In genomic region chr6:39872306-39872900, GRCm38 (mm10) we compare ENCODE assay signal across 8 mouse cellular contexts. TPM values are rescaled to one million over a fixed set of nuclear protein-coding genes. Genes with fewer than 3 reads are reported as not detected.
A peak's percentile ranks its signal among the peaks of the same experiment; 100 is the strongest.
DNase-seq lines count a peak whose midpoint lies in the region; ATAC-seq and TF ChIP-seq lines count a peak whose summit lies in the region.

No protein-coding gene starts in this region.

- H3K9me3 ChIP-seq in forebrain, embryonic 14.5 days (replicated peaks; ENCODE audit: control insufficient read depth, low read length) = no peaks in the 10 kb centered on the region
- no peaks in the 10 kb centered on the region for H3K9me3 ChIP-seq in intestine, embryonic 14.5 days (ENCODE audit: control insufficient read depth, low read length)
- H3K9me3 ChIP-seq in midbrain, embryonic 13.5 days = no peaks in the 10 kb centered on the region

- peaks cover 25% of the 10 kb centered on the region for H3K4me1 ChIP-seq in forebrain, embryonic 14.5 days (ENCODE audit: control insufficient read depth, insufficient read depth, low read length)
- peaks cover 7% of the 10 kb centered on the region; the same call in 1 of the 2 replicates for H3K4me1 ChIP-seq in intestine, embryonic 14.5 days (replicated peaks; ENCODE audit: control insufficient read depth, insufficient read depth, low read length)
- H3K4me1 ChIP-seq in midbrain, embryonic 13.5 days (replicated peaks) = peaks cover 39% of the 10 kb centered on the region

- no peaks in the 10 kb centered on the region for H3K27me3 ChIP-seq in forebrain, embryonic 14.5 days (replicated peaks; ENCODE audit: control insufficient read depth, insufficient read depth, low read length)
- H3K27me3 ChIP-seq in intestine, embryonic 14.5 days (replicated peaks; ENCODE audit: control insufficient read depth, insufficient read depth, low read length) = peaks cover 59% of the 10 kb centered on the region
- no peaks in the 10 kb centered on the region for H3K27me3 ChIP-seq in midbrain, embryonic 13.5 days

- H3K9ac ChIP-seq in forebrain, embryonic 14.5 days (ENCODE audit: low read length) = peak overlapping the region; percentile 85
- no peak overlapping the region for H3K9ac ChIP-seq in intestine, embryonic 14.5 days (ENCODE audit: low read length)
- peak overlapping the region; percentile 94 for H3K9ac ChIP-seq in midbrain, embryonic 13.5 days (replicated peaks)

- H3K4me3 ChIP-seq in layer of hippocampus, adult 2 months = peak overlapping the region; percentile 86
- H3K4me3 ChIP-seq in forebrain, embryonic 14.5 days (ENCODE audit: low read depth, low read length) = peak overlapping the region; percentile 72
- peak overlapping the region; percentile 46 for H3K4me3 ChIP-seq in intestine, embryonic 14.5 days (ENCODE audit: low read depth, low read length)
- H3K4me3 ChIP-seq in midbrain, embryonic 13.5 days (replicated peaks) = peak overlapping the region; percentile 88

- ATAC-seq in forebrain, embryonic 14.5 days = peak; percentile 33
- 0 out of 2 replicates have a peak, but pooled peaks have one; percentile 6 for ATAC-seq in intestine, embryonic 14.5 days (replicated peaks; ENCODE audit: low FRiP score, low TSS enrichment, low read depth)
- ATAC-seq in midbrain, embryonic 13.5 days = peak; percentile 55
- ATAC-seq in activated CD4-positive, CD25-positive, alpha-beta regulatory T cell, adult 4 months = no peak

- WGBS in forebrain, embryonic 14.5 days = under 1% methylated on average over 39 of the region's 39 CpGs
- under 1% methylated on average over 39 of the region's 39 CpGs for WGBS in intestine, embryonic 14.5 days
- under 1% methylated on average over 39 of the region's 39 CpGs for WGBS in midbrain, embryonic 13.5 days

- H3K4me2 ChIP-seq in forebrain, embryonic 14.5 days (ENCODE audit: low read length) = peak overlapping the region; percentile 92
- peak overlapping the region; percentile 97 for H3K4me2 ChIP-seq in intestine, embryonic 14.5 days (ENCODE audit: low read length)
- H3K4me2 ChIP-seq in midbrain, embryonic 13.5 days (replicated peaks) = peak overlapping the region; percentile 86

- TF ChIP-seq CTCF in layer of hippocampus, adult 2 months (conservative IDR thresholded peaks at IDR 0.05) = no peak

- DNase-seq in layer of hippocampus, adult 2 months (ENCODE audit: low spot score in 2 of 2) = no peak
- no peak for DNase-seq in layer of hippocampus, adult 8-10 months (ENCODE audit: low spot score in 2 of 2)
- peak; percentile 14 to 21 for DNase-seq in adrenal gland, postnatal 4 days (ENCODE audit: low spot score in 2 of 2)
- DNase-seq in forebrain, embryonic 14.5 days (ENCODE audit: low spot score) = peak; percentile 61
- peak; percentile 80 for DNase-seq in intestine, embryonic 14.5 days (ENCODE audit: low spot score)
- DNase-seq in testis, postnatal 14 days (ENCODE audit: low spot score) = peak; percentile 6

- peak overlapping the region; percentile 98 for H3K27ac ChIP-seq in layer of hippocampus, adult 2 months
- H3K27ac ChIP-seq in forebrain, embryonic 14.5 days (ENCODE audit: low read depth, low read length) = peak overlapping the region; percentile 94
- H3K27ac ChIP-seq in intestine, embryonic 14.5 days (ENCODE audit: low read depth) = no peak overlapping the region
- H3K27ac ChIP-seq in midbrain, embryonic 13.5 days = peak overlapping the region; percentile 96

- no peaks in the 10 kb centered on the region for H3K36me3 ChIP-seq in forebrain, embryonic 14.5 days (ENCODE audit: control insufficient read depth, insufficient read depth, low read length)
- no peaks in the 10 kb centered on the region for H3K36me3 ChIP-seq in intestine, embryonic 14.5 days (ENCODE audit: control insufficient read depth, insufficient read depth, low read length)
- no peaks in the 10 kb centered on the region for H3K36me3 ChIP-seq in midbrain, embryonic 13.5 days

RNA-seq across cellular contexts. Expression of gene Tmem178b, which starts 0.7 kb away (rescaled TPM):
- total RNA-seq in layer of hippocampus, adult 2 months (2021) = 100 to 1,000 TPM; 169 to 170 TPM
- total RNA-seq in layer of hippocampus, adult 8-10 months (2022) = 100 to 1,000 TPM; 156 to 182 (median 174) TPM
- 10 to 100 TPM; 23.0 to 24.5 TPM for total RNA-seq in adrenal gland, postnatal 4 days (2021)
- polyA plus RNA-seq in forebrain, embryonic 14.5 days (2014; fragmentation: Nextera tagmentation; extraction: Ambion mirVana) = 18.5 and 25.6 TPM in 2 replicates
- polyA plus RNA-seq in intestine, embryonic 14.5 days (2014; fragmentation: Nextera tagmentation; extraction: Ambion mirVana) = 0.90 and 1.5 TPM in 2 replicates
- 29.8 and 29.9 TPM in 2 replicates for polyA plus RNA-seq in midbrain, embryonic 13.5 days (2015; fragmentation: Nextera tagmentation; extraction: Ambion mirVana)
- polyA plus RNA-seq in activated CD4-positive, CD25-positive, alpha-beta regulatory T cell, adult 4 months (2017; shearing (Covaris generic)) = not detected

Comparison
In these comparisons a context has a peak if more than half of its experiments do, and no peak if none do; other contexts are left out.
1. DNase-seq: peak in adrenal gland, postnatal 4 days (2 of 2), forebrain, embryonic 14.5 days (single experiment), intestine, embryonic 14.5 days (single experiment) and testis, postnatal 14 days (single experiment); none in layer of hippocampus, adult 2 months (0 of 2) and layer of hippocampus, adult 8-10 months (0 of 2).
2. Peak in every context shown above with its lines, with median percentiles within 50 percentile points of each other: H3K4me3 ChIP-seq and H3K4me2 ChIP-seq.